In genomic region chr12:87444211-87444610, GRCm38 (mm10) we compare ENCODE assay signal across 8 mouse cellular contexts. TPM values are rescaled to one million over a fixed set of nuclear protein-coding genes. Genes with fewer than 3 reads are reported as not detected.
DNase-seq lines count a peak whose midpoint lies in the region; ATAC-seq and TF ChIP-seq lines count a peak whose summit lies in the region.
"Had no signal": no experiment of that assay in that cellular context is flagged by ENCODE, and none has a peak within 500 bp of the region (broad histone marks: within the 10 kb centered on the region; RNA-seq: fewer than 3 reads in every experiment).

No protein-coding gene starts in this region.

- H3K27me3 ChIP-seq in spleen, adult 2 months (ENCODE audit: control insufficient read depth, insufficient read depth, low read length), result no peaks in the 10 kb centered on the region
- H3K27me3 ChIP-seq in embryonic facial prominence, embryonic 15.5 days, result no peaks in the 10 kb centered on the region
- H3K27me3 ChIP-seq in kidney, embryonic 15.5 days, result no peaks in the 10 kb centered on the region
- no peaks in the 10 kb centered on the region for H3K27me3 ChIP-seq in neural tube, embryonic 12.5 days (replicated peaks)
- no peaks in the 10 kb centered on the region for H3K27me3 ChIP-seq in thymus, adult 2 months (ENCODE audit: control insufficient read depth, insufficient read depth, low read length)

- H3K4me1 ChIP-seq in spleen, adult 2 months (ENCODE audit: control insufficient read depth, insufficient read depth, insufficient read length), result peaks cover 7% of the 10 kb centered on the region; the same call in 1 of the 2 replicates
- peaks cover 20% of the 10 kb centered on the region for H3K4me1 ChIP-seq in embryonic facial prominence, embryonic 15.5 days
- peaks cover 24% of the 10 kb centered on the region for H3K4me1 ChIP-seq in kidney, embryonic 15.5 days
- peaks cover 17% of the 10 kb centered on the region for H3K4me1 ChIP-seq in neural tube, embryonic 12.5 days
- peaks cover 3% of the 10 kb centered on the region; the same call in 1 of the 2 replicates for H3K4me1 ChIP-seq in thymus, adult 2 months (replicated peaks; ENCODE audit: control insufficient read depth, insufficient read depth, low read length)

- TF ChIP-seq POLR2A in spleen, adult 2 months (IDR thresholded peaks at IDR 0.05; ENCODE audit: low read depth, low read length), result no peak
- no peak for TF ChIP-seq POLR2A in thymus, adult 2 months (IDR thresholded peaks at IDR 0.05; ENCODE audit: control insufficient read depth, extremely low read depth, insufficient read depth, low read length, poor library complexity)

- peak overlapping the region; percentile 98 for H3K4me3 ChIP-seq in spleen, adult 2 months (ENCODE audit: extremely low read depth, insufficient read depth, insufficient read length)
- H3K4me3 ChIP-seq in embryonic facial prominence, embryonic 15.5 days (replicated peaks), result peak overlapping the region; percentile 73
- peak overlapping the region; percentile 73 for H3K4me3 ChIP-seq in kidney, embryonic 15.5 days (replicated peaks)
- peak overlapping the region; percentile 98 for H3K4me3 ChIP-seq in neural tube, embryonic 12.5 days
- H3K4me3 ChIP-seq in thymus, adult 2 months (ENCODE audit: control insufficient read depth, insufficient read depth, low read length), result no peak overlapping the region

- ATAC-seq in embryonic facial prominence, embryonic 15.5 days (ENCODE audit: insufficient number of reproducible peaks, low FRiP score, low TSS enrichment, low read depth), result no peak
- ATAC-seq in kidney, embryonic 15.5 days (replicated peaks; ENCODE audit: low FRiP score), result no peak
- peak; percentile 49 for ATAC-seq in neural tube, embryonic 12.5 days (ENCODE audit: low FRiP score, low read depth)

- no peak overlapping the region for H3K27ac ChIP-seq in spleen, adult 2 months (ENCODE audit: insufficient read depth, low read length)
- no peak overlapping the region for H3K27ac ChIP-seq in embryonic facial prominence, embryonic 15.5 days (replicated peaks)
- peak overlapping the region; percentile 91; the same call in 1 of the 2 replicates for H3K27ac ChIP-seq in kidney, embryonic 15.5 days
- H3K27ac ChIP-seq in neural tube, embryonic 12.5 days, result no peak overlapping the region
- H3K27ac ChIP-seq in thymus, adult 2 months (ENCODE audit: control insufficient read depth, insufficient read depth, low read length), result no peak overlapping the region

- intact Hi-C loops in gastrocnemius, postnatal 36 days (cut with DNase I), result no loop called here

- TF ChIP-seq CTCF in spleen, adult 2 months (IDR thresholded peaks at IDR 0.05; ENCODE audit: extremely low read depth, insufficient read depth, insufficient read length, insufficient replicate concordance), result no peak
- TF ChIP-seq CTCF in thymus, adult 2 months (IDR thresholded peaks at IDR 0.05; ENCODE audit: borderline replicate concordance, control insufficient read depth, extremely low read depth, insufficient read depth, low read length, poor library complexity), result no peak

- DNase-seq in spleen, adult 2 months (ENCODE audit: low read depth in 1 of 2, low spot score in 2 of 2), result no peak
- DNase-seq in spleen, postnatal 4 days (ENCODE audit: low spot score in 2 of 2), result no peak
- no peak for DNase-seq in thymus, adult 2 months
- no peak for DNase-seq in gastrocnemius, postnatal 36 days

- peak overlapping the region; percentile 56 for H3K4me2 ChIP-seq in embryonic facial prominence, embryonic 15.5 days (replicated peaks)
- peak overlapping the region; percentile 78 for H3K4me2 ChIP-seq in kidney, embryonic 15.5 days
- peak overlapping the region; percentile 67 for H3K4me2 ChIP-seq in neural tube, embryonic 12.5 days (replicated peaks)

- 4% methylated on average over 16 of the region's 16 CpGs for WGBS in spleen, adult 2 months
- 3% methylated on average over 16 of the region's 16 CpGs for WGBS in embryonic facial prominence, embryonic 15.5 days
- 3% methylated on average over 16 of the region's 16 CpGs for WGBS in kidney, embryonic 15.5 days
- WGBS in neural tube, embryonic 12.5 days, result 6% methylated on average over 16 of the region's 16 CpGs
- 6% methylated on average over 16 of the region's 16 CpGs for WGBS in thymus, adult 2 months

- H3K36me3 ChIP-seq in spleen, adult 2 months (ENCODE audit: control insufficient read depth, insufficient read depth, low read length), result peaks cover 22% of the 10 kb centered on the region
- peaks cover 34% of the 10 kb centered on the region for H3K36me3 ChIP-seq in embryonic facial prominence, embryonic 15.5 days
- H3K36me3 ChIP-seq in kidney, embryonic 15.5 days, result peaks cover 47% of the 10 kb centered on the region
- H3K36me3 ChIP-seq in neural tube, embryonic 12.5 days, result peaks cover 40% of the 10 kb centered on the region
- H3K36me3 ChIP-seq in thymus, adult 2 months (ENCODE audit: control insufficient read depth, insufficient read depth, low read length), result peaks cover 34% of the 10 kb centered on the region

- peak overlapping the region; percentile 81 for H3K9ac ChIP-seq in embryonic facial prominence, embryonic 15.5 days
- H3K9ac ChIP-seq in kidney, embryonic 15.5 days, result peak overlapping the region; percentile 85
- H3K9ac ChIP-seq in neural tube, embryonic 12.5 days, result peak overlapping the region; percentile 91

- no peaks in the 10 kb centered on the region for H3K9me3 ChIP-seq in embryonic facial prominence, embryonic 15.5 days (replicated peaks)
- H3K9me3 ChIP-seq in kidney, embryonic 15.5 days (replicated peaks), result no peaks in the 10 kb centered on the region
- H3K9me3 ChIP-seq in neural tube, embryonic 12.5 days, result no peaks in the 10 kb centered on the region

RNA-seq across cellular contexts. Expression of gene Alkbh1, which starts 0.4 kb away (rescaled TPM):
- polyA plus RNA-seq in spleen, adult 2 months (2012; rRNA removed), result 17.0 and 17.5 TPM in 2 replicates
- polyA plus RNA-seq in embryonic facial prominence, embryonic 15.5 days (2015; fragmentation: Nextera tagmentation; extraction: Ambion mirVana), result 60.7 and 61.0 TPM in 2 replicates
- 61.9 and 64.6 TPM in 2 replicates for polyA plus RNA-seq in kidney, embryonic 15.5 days (2015; fragmentation: Nextera tagmentation; extraction: Ambion mirVana)
- 53.2 and 60.3 TPM in 2 replicates for polyA plus RNA-seq in neural tube, embryonic 12.5 days (2016; fragmentation: Nextera tagmentation; extraction: Ambion mirVana)
- polyA plus RNA-seq in thymus, adult 2 months (2012; rRNA removed), result 36.1 and 42.7 TPM in 2 replicates
- 1 to 10 TPM; 3.5 to 6.7 TPM for total RNA-seq in gastrocnemius, postnatal 36 days (2021)

RNA-seq across cellular contexts. Expression of gene Slirp, which starts 0.5 kb away (rescaled TPM):
- 4.4 and 4.8 TPM in 2 replicates for polyA plus RNA-seq in spleen, adult 2 months (2012; rRNA removed)
- polyA plus RNA-seq in embryonic facial prominence, embryonic 15.5 days (2015; fragmentation: Nextera tagmentation; extraction: Ambion mirVana), result 276 and 281 TPM in 2 replicates
- polyA plus RNA-seq in kidney, embryonic 15.5 days (2015; fragmentation: Nextera tagmentation; extraction: Ambion mirVana), result 310 and 326 TPM in 2 replicates
- polyA plus RNA-seq in neural tube, embryonic 12.5 days (2016; fragmentation: Nextera tagmentation; extraction: Ambion mirVana), result 243 and 264 TPM in 2 replicates
- 10.5 and 17.5 TPM in 2 replicates for polyA plus RNA-seq in thymus, adult 2 months (2012; rRNA removed)
- total RNA-seq in gastrocnemius, postnatal 36 days (2021), result 100 to 1,000 TPM; 139 to 146 TPM

RNA-seq across cellular contexts. Expression of gene Snw1, which starts 27.9 kb away (rescaled TPM):
- polyA plus RNA-seq in spleen, adult 2 months (2012; rRNA removed), result 5.1 and 6.0 TPM in 2 replicates
- polyA plus RNA-seq in embryonic facial prominence, embryonic 15.5 days (2015; fragmentation: Nextera tagmentation; extraction: Ambion mirVana), result 113 and 121 TPM in 2 replicates
- polyA plus RNA-seq in kidney, embryonic 15.5 days (2015; fragmentation: Nextera tagmentation; extraction: Ambion mirVana), result 135 and 136 TPM in 2 replicates
- 133 and 137 TPM in 2 replicates for polyA plus RNA-seq in neural tube, embryonic 12.5 days (2016; fragmentation: Nextera tagmentation; extraction: Ambion mirVana)
- 14.3 and 16.8 TPM in 2 replicates for polyA plus RNA-seq in thymus, adult 2 months (2012; rRNA removed)
- total RNA-seq in gastrocnemius, postnatal 36 days (2021), result 10 to 100 TPM; 39.0 to 47.6 TPM

RNA-seq across cellular contexts. Expression of gene Gm5788, which starts 50.3 kb away (rescaled TPM):
- polyA plus RNA-seq in spleen, adult 2 months (2012; rRNA removed), result not detected in 2 replicates
- not detected in 2 replicates for polyA plus RNA-seq in embryonic facial prominence, embryonic 15.5 days (2015; fragmentation: Nextera tagmentation; extraction: Ambion mirVana)
- polyA plus RNA-seq in kidney, embryonic 15.5 days (2015; fragmentation: Nextera tagmentation; extraction: Ambion mirVana), result not detected in 2 replicates
- polyA plus RNA-seq in neural tube, embryonic 12.5 days (2016; fragmentation: Nextera tagmentation; extraction: Ambion mirVana), result not detected in 2 replicates
- not detected in 2 replicates for polyA plus RNA-seq in thymus, adult 2 months (2012; rRNA removed)
- not detected for total RNA-seq in gastrocnemius, postnatal 36 days (2021)
- total RNA-seq: hematopoietic stem cell, adult 5-6 weeks had no signal

RNA-seq across cellular contexts. Expression of gene Sptlc2, which starts 56.1 kb away (rescaled TPM):
- polyA plus RNA-seq in spleen, adult 2 months (2012; rRNA removed), result 6.1 and 7.5 TPM in 2 replicates
- polyA plus RNA-seq in embryonic facial prominence, embryonic 15.5 days (2015; fragmentation: Nextera tagmentation; extraction: Ambion mirVana), result 73.4 and 73.6 TPM in 2 replicates
- 75.4 and 78.5 TPM in 2 replicates for polyA plus RNA-seq in kidney, embryonic 15.5 days (2015; fragmentation: Nextera tagmentation; extraction: Ambion mirVana)
- polyA plus RNA-seq in neural tube, embryonic 12.5 days (2016; fragmentation: Nextera tagmentation; extraction: Ambion mirVana), result 65.0 and 66.3 TPM in 2 replicates
- 9.2 and 10.2 TPM in 2 replicates for polyA plus RNA-seq in thymus, adult 2 months (2012; rRNA removed)
- total RNA-seq in gastrocnemius, postnatal 36 days (2021), result 10 to 100 TPM in 1 of 2 experiments, 1 to 10 TPM in 1; 9.2 to 10.5 TPM

Comparison
In these comparisons a context has a peak if more than half of its experiments do, and no peak if none do; other contexts are left out.
1. RNA of gene Slirp, which starts 0.5 kb away (polyA plus RNA-seq): 310 to 326 TPM in kidney, embryonic 15.5 days, 276 to 281 TPM in embryonic facial prominence, embryonic 15.5 days and 243 to 264 TPM in neural tube, embryonic 12.5 days; 10.5 to 17.5 TPM in thymus, adult 2 months and 4.4 to 4.8 TPM in spleen, adult 2 months; every median in the first group is over 10 times any median in the second.
2. Peak in every context shown above with its lines, with median percentiles within 50 percentile points of each other: H3K4me2 ChIP-seq and H3K9ac ChIP-seq.